Mouse (Mus musculus): Measurements from ENCODE around the gene Zkscan5. TPM values are rescaled to one million over a fixed set of nuclear protein-coding genes. Genes with fewer than 3 reads are reported as not detected.
A peak's percentile ranks its signal among the peaks of the same experiment; 100 is the strongest.
"Not testable (repeated sequence)": the region's sequence is repeated elsewhere in the genome, so short reads cannot be mapped to it uniquely, and the experiment has no call there.

Zkscan5 gene
- total RNA-seq, 2 experiments from 2014 or later: 9.2 to 10.6 TPM

DNA sequence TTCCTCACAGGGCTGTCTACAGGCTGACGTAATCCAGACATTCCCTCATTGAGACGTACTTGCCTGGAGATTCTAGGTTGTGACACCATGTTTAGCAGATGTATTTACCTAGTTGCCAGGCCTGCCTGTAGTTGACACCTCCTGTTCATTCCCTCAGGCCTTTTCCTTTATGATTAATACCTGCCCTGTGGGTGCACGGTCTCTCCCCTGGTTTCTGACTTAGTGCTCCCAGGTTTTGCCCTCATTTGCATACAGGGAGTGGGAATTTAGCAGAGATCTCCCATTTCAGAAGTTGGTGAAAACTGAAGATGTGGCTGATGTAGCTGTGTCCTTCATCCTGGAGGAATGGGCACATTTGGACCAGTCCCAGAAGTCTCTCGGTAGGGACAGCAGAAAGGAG, 7.9 kb downstream of the Zkscan5 start:
- no peak for DNase-seq (ENCODE audit: low spot score in 2 of 2)

DNA sequence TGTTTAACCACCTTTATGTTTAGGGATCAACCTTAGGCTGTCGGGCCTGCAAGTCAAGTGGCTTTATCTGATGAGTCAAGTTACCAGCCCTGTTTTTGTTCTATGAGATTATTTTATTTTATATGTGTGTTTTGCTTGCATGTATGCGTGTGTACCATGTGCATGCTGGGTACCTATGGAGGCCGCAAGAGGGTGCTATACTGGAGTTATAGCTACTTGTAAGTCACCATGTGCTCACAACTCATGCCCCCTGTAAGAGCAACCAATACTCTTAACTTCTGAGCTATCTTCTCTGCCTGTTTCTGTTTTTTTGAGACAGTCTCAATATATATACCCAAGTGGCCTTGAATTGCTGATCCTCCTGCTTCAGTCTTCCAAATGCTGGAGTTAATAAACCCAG, 9.1 kb downstream of the Zkscan5 start:
- DNase-seq (ENCODE audit: low spot score in 2 of 2): no peak

- DNase-seq (ENCODE audit: low spot score in 2 of 2): no peak
Measured at GRCm38 (mm10) chr5:145214679-145215078, 10.3 kb downstream of the Zkscan5 start.

DNA sequence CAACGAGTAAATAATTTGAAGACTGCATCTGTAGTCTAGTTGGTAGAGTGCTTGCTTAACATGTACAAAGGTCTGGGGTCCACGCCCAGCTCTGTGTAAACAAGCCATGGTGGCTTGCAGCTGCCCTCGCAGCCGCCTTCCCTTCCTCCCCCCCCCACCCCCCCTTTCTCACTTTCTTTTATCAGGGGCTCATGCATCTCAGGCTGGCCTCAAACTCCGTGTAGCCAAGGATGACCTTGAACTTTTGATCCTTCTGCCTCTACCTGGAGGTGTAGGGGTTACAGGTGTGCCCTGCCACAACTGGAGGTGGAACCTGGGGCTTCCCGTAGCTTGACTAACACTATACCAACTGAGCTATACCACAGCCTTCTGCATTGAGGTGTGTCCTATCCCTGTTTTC, 13.4 kb downstream of the Zkscan5 start:
- no peak for DNase-seq (ENCODE audit: low spot score in 2 of 2)

GRCm38 (mm10) chr5:145218206-145218605, 13.8 kb downstream of the Zkscan5 start:
- DNase-seq (ENCODE audit: low spot score in 2 of 2): no peak

DNA sequence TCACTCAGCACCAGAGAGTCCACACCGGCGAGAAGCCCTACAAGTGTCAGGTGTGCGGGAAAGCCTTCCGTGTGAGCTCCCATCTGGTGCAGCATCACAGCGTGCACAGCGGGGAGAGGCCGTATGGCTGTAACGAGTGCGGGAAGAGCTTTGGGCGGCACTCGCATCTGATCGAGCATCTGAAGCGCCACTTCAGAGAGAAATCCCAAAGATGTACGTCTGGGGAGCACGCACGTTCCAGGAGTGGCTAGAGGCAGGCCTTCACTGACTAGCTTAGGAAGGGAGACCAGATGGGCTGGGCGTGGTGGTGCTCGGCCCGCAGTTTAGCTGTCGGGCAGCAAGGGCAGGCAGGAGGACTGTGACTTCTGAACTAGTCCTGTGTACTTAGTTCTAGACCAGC, 14.3 kb downstream of the Zkscan5 start:
- DNase-seq (ENCODE audit: low spot score in 2 of 2): no peak

- no peak for DNase-seq (ENCODE audit: low spot score in 2 of 2)
Measured at GRCm38 (mm10) chr5:145219981-145220380, 15.6 kb downstream of the Zkscan5 start.

GRCm38 (mm10) chr5:145222840-145223239, 18.5 kb downstream of the Zkscan5 start:
- no peak for DNase-seq (ENCODE audit: low spot score in 2 of 2)

- DNase-seq (ENCODE audit: low spot score in 2 of 2): no peak
Measured at GRCm38 (mm10) chr5:145223395-145223794, 19.0 kb downstream of the Zkscan5 start.

DNA sequence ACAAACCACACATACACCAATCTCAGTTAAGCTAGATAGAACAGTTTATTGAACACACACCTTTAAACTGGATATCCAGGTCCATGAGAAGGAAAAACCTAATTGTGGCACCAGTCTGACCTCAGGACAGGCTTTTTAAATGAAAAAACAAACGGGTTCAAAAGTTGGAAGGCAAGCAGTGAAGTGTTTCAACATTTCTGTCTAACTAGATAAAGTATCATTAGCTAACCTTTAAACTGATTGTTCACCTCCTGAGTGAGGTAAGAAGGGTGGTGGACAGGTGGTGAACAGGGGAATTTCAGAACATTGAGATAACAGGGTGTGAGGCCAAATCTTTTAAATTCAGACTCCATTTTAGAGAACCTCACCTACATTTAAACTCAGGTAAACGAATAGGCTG, 22.1 kb downstream of the Zkscan5 start:
- no peak for DNase-seq (ENCODE audit: low spot score in 2 of 2)

- DNase-seq (ENCODE audit: low spot score in 2 of 2): not testable (repeated sequence)
Measured at GRCm38 (mm10) chr5:145229283-145229682, 24.9 kb downstream of the Zkscan5 start.

DNA sequence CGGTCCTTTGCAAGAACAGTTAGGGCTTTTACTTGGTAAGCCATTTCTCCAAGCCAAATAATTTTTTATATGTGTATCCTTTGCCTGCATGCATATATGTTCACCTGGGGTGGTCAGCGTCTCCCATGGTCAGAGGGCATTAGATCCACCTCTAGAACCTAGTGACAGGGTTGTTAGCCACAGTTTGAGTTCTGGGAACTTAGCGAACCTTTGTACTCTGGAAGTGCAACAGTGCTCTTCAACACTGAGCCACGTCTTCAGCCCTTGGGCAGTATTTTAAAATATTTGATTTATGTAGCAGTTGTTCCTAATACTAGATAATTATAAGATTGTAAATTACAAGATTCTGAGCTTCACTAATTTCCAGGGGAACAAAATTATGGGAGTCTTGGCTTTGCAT, 26.3 kb downstream of the Zkscan5 start:
- no peak for DNase-seq (ENCODE audit: low spot score in 2 of 2)

DNA sequence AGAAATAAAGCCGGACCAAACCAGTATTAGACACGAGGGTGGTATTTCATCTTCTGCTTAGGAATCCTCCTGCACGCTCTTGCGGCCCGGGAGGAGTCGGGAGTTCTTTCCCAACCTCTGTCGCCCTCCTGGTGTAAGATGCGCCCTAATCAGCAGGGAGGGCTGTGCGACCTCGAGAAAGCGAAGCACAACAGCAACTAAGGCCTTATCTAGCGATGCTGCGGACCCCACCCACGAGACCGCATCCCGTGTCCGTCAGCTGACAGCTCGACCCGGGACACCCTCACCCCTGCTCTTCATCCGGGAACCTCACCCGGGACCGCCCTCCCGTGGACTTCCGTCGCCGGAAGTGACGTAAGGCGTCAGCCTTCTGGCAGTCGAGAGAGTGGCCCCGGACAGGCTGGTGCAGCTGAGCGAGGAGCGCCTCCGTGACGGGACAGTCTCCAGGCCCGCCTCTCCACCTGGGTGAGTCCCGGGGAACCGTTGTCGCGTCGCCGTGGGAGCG, 27.1 kb downstream of the Zkscan5 start, which contains the start of gene Zfp655:
TSS of gene Zfp655 (plus strand) at position 349 of the 505 bp plus-strand sequence.
- DNase-seq (ENCODE audit: low spot score in 2 of 2): peak; percentile 96 to 97

- DNase-seq (ENCODE audit: low spot score in 2 of 2): no peak
Measured at GRCm38 (mm10) chr5:145231893-145232411, 27.6 kb downstream of the Zkscan5 start.

GRCm38 (mm10) chr5:145234636-145235035, 30.3 kb downstream of the Zkscan5 start:
- no peak for DNase-seq (ENCODE audit: low spot score in 2 of 2)

GRCm38 (mm10) chr5:145249520-145249919, 45.2 kb downstream of the Zkscan5 start:
- DNase-seq (ENCODE audit: low spot score in 2 of 2): no peak

Other genes starting within 250 kb of the Zkscan5 start
- 10 to 100 TPM; 18.3 to 18.4 TPM for gene Smurf1, start 238.7 kb upstream of the Zkscan5 start, total RNA-seq (2021)
- not detected for gene Gm4871, start 171.8 kb upstream of the Zkscan5 start, total RNA-seq (2021)
- gene 1700018F24Rik, start 161.6 kb upstream of the Zkscan5 start, total RNA-seq (2021): not detected
- 100 to 1,000 TPM; 131 to 134 TPM for gene Arpc1a, start 120.7 kb upstream of the Zkscan5 start, total RNA-seq (2021)
- gene Kpna7, start 120.5 kb upstream of the Zkscan5 start, total RNA-seq (2021): not detected
- 100 to 1,000 TPM; 210 to 225 TPM for gene Arpc1b, start 90.3 kb upstream of the Zkscan5 start, total RNA-seq (2021)
- gene Pdap1, start 64.3 kb upstream of the Zkscan5 start, total RNA-seq (2021): 10 to 100 TPM; 77.4 to 84.6 TPM
- gene Bud31, start 64.2 kb upstream of the Zkscan5 start, total RNA-seq (2021): 100 to 1,000 TPM; 103 to 110 TPM
- gene Ptcd1, start 37.5 kb upstream of the Zkscan5 start, total RNA-seq (2021): 10 to 100 TPM; 22.1 to 23.1 TPM
- 10 to 100 TPM; 19.9 to 22.5 TPM for gene Cpsf4, start 37.3 kb upstream of the Zkscan5 start, total RNA-seq (2021)
- gene Atp5j2, start 12.5 kb upstream of the Zkscan5 start, total RNA-seq (2021): 100 to 1,000 TPM; 493 to 672 TPM
- gene Zkscan14, start 2.7 kb upstream of the Zkscan5 start, total RNA-seq (2021): 10 to 100 TPM in 1 of 2 experiments, 1 to 10 TPM in 1; 9.5 to 10.9 TPM
- 10 to 100 TPM; 46.2 to 59.3 TPM for gene Zfp655, start 27.2 kb downstream of the Zkscan5 start, total RNA-seq (2021)
- 10 to 100 TPM; 15.4 to 16.6 TPM for gene Zscan25, start 75.9 kb downstream of the Zkscan5 start, total RNA-seq (2021)
- not detected for gene Cyp3a57, start 140.7 kb downstream of the Zkscan5 start, total RNA-seq (2021)